Mouse (Mus musculus) CD4-positive helper T cell, adult 2 months (primary cell): Measurements from ENCODE around the gene Pcyt1b.
A peak's percentile ranks its signal among the peaks of the same experiment; 100 is the strongest.

ENCODE experiments used
- DNase-seq: peaks from one replicate; pipeline ENCODE4 v3.0.0-alpha.2; 2012; ENCODE audit warnings: low read depth, missing footprints, low spot score

The Pcyt1b gene

GRCm38 (mm10) chrX:93654218-93655002, at the start of gene Pcyt1b:
Gene Pcyt1b (plus strand): TSS chrX:93654863.
- DNase-seq, result no peak

DNA sequence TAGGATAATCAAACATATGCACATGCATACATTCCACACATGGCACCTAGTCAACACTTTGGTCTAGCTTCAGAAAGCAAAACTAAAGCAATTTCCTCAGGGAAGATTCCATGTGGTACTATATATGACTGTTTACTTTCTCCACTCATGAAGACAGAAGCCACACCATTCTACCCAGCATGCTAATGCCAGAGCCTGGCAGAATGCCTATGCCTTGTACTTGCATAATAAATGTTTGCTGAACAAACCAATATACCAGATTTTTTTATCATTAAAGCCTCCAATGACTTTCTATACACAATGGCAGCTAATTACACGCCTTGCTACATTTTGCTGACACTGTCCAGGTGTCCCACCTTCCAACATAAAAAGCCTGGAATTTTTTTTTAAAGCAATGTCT, 24.4 kb upstream of the Pcyt1b start:
- no peak for DNase-seq

DNA sequence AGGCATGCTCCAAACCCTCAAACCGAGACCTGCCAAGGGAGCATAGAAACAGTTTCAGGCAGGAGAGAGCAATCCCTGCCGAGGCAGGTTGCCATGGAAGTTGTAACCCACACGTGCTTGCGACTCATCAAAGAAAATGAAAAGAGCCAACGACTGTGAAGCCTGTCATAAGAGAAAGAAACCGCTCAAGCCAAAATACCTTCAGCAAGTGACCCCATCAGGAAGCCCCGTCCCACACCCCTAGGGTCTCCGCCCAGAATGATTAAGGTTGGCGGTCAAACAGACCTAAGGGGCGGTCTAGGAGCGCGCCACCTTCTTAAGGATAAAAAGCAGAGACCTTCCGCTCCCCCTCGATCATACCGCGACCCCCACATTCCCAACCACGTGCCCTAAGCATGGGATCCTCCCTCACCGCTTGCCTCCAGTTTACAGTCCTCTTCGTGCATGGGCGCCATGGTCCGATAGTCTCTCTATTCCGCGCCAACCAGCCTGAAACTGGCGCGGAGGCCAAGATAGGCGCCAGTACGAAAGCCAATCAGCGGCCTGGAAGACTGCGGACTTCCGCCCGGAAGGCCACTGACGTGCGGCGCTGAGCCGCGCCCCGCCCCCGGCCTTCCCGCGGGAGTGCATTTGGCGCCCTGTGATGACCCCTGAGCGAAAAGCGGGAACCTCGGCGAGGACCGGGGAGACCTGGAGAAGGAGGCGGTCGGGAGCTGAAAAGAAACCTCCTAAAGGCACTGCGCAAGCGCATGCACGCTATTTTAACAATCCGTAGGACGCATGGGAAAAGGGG, 22.8 kb upstream of the Pcyt1b start, which contains the start of gene Pola1:
Pola1 (minus strand) TSS at position 499 of the 793 bp plus-strand sequence.
- DNase-seq, result peak; percentile 82

GRCm38 (mm10) chrX:93634861-93635375, 19.7 kb upstream of the Pcyt1b start:
- DNase-seq, result no peak

GRCm38 (mm10) chrX:93643600-93643999, 11.1 kb upstream of the Pcyt1b start:
- DNase-seq, result no peak

DNA sequence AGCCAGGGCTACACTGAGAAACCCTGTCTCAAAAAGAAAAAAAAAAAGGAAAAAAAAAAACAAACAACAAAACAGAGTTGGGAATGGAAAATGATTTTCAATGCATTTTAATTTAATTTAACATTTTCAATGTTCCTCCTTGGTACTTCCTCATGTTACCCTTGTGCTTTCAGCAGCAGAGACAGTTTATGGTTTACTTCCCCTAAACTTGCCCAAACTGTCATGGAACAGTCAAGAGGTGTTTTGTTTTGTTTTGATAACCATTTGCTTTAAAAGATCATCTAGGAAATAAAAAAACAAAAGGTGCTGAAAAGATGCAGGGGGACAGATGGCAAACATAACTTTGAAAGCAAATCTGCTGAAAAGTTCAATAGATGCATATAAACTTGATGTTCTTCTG, 10.6 kb upstream of the Pcyt1b start:
- DNase-seq, result no peak

DNA sequence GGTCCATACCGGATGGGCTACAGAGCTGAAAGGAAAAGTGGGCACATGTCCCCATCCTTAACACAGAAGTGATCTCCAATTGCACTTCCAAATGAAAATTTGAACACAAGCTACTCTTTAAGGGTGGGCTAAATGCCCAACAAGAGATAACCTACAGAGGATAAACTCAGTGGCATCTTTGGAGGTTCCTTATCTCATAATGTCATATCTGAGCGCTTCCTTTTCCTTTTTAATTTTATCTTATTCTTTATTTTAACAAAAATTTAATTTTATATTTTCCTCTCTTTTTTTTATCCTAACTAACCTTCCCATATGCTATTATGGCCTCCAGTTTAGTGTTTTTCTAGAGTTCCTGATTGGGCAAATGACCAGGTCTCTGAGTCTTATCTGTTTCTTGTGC, 3.9 kb upstream of the Pcyt1b start:
- no peak for DNase-seq

GRCm38 (mm10) chrX:93655153-93655552, 490 bp downstream of the Pcyt1b start:
- DNase-seq, result no peak

DNA sequence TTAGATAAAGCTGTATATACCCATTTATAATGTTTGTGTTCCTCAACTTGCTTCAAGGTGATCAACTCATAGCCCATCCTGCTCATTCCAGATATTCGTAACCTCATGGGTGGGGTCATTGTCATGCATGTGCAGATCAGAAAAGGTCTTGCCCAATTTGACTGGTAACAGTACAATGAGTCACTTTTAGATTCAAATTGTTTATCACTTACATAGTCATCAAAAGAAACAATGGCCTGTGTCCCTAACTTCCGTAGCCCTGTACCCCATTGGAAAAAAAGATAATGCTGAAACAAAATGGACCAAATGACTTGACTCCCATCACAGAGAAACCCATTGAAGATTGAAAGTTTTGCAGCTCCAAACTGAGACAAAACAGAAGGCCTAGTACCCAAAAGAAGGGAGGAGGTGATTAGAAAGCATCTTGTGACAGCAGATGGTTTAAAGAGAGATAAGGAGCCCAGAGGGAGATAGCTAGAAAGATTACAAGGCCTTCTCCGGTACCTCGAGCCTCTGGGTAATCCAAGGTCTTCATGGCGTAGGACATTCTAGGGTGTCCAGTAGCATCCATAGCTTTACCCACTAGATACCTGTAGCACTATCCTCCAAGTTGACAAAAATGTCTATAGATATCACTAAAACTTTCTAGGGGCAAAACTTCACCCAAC, 9.4 kb downstream of the Pcyt1b start:
- DNase-seq, result no peak

DNA sequence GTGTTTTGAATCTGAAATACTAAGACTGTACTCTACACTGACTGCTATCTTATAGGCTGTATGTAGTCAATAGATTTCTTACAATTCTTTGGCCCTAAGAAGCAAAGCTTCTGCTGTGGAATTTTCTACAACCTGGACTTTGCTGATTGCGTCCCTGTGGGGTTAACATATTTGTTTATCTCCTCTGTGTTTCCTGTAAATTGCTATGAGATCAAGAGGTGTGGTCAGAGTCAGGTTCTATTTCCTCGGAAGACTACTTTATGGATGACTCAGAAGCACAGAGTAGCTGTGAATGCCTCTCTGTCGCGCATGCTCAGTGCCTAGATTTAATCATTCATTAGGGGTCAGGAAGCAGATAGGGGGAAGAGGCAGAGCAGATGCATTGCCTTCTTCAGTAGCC, 10.1 kb downstream of the Pcyt1b start:
- DNase-seq, result peak; percentile 6

DNA sequence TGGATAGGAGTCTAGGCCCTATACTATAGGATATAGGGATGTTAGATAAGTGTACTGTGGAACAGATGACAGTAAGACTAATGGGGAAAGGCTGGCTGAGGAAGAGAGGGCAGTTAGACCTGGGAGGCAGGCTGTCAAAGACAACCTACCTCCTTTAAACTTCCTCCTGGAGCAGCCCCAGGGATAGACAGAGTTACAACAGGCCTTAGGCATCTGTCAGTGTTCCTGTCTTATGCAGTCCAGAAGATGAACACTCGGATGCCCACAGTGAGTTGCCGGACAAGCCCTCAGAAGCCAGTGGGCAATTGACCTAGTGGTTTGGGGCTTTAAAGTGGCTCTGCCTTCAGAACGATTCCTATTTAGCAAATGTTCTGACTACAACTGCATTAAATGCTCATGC, 19.8 kb downstream of the Pcyt1b start:
- no peak for DNase-seq

- peak; percentile 69 for DNase-seq
Observed at GRCm38 (mm10) chrX:93674836-93675795, 20.5 kb downstream of the Pcyt1b start.

GRCm38 (mm10) chrX:93676228-93676627, 21.6 kb downstream of the Pcyt1b start:
- no peak for DNase-seq

DNA sequence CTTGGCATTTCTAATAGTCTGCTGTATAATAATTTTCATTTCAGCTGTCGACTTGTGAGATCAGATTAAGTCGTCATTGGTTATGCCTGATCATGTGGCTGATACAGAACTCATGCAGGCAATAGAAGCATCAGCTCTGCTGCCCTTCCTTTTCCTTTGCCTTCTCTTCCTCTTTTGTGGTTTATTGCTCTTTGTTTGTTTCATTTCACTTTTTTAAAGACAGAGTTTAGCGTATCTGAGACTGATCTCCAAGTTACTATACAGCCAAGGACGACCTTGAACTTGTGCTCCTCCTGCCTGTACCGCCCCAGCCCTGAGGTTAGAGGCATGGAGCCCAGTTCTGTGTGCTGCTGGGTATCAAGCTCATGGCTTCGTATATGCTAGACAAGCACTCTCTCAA, 34.6 kb downstream of the Pcyt1b start:
- DNase-seq, result peak; percentile 12

DNA sequence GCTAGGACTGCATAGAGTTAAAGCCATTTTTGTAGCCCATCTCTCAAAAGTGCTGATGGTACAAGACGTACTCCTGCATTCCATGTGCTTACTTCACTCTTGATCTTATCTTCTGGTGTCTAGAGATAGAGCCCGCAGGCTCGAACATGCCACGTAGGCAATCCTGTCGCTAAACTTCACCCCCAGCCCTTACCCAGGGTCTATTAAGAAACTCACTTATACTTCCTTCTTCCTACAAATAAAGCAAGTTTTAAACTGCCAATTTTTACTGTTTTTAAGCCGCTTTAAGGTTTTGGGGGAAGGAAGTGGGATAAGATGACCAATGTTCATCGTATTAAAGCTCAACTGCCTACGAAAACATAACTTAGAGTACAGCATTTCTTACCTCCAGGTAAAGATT, 36.0 kb downstream of the Pcyt1b start:
- no peak for DNase-seq

GRCm38 (mm10) chrX:93697596-93697995, 42.9 kb downstream of the Pcyt1b start:
- DNase-seq, result no peak

DNA sequence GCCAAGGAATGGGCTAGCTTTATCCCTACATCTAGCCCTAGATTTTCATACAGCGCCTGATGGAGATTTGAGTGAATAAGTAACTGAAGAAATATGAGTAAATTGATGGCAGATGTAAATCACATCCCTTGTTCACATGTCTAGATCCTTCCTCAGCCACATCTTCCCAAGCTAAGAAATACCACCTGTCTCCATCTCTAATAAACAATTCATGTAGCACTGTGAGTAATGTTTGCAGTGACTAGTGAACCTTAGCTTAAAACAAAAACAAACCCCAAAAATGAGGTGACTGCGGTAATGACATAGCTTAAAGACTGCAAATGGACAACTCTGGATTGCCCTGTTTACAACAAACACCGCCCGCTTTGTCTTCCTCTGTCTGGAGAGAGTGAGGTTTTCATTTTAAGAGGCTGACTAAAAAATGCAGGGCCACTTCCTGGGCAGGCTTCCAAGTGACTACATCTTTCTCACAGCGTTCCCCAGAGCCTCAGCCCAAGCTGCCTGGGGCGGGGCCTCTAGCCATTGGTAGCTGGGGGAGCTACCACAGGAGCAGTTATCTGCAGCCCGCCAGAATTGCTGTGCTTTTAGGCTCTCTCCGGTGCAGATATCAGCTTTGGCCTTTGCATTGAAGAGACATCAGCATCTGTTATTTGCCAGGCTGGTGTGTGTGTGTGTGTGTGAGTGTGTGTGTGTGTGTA, 46.0 kb downstream of the Pcyt1b start:
- peak; percentile 62 for DNase-seq

DNA sequence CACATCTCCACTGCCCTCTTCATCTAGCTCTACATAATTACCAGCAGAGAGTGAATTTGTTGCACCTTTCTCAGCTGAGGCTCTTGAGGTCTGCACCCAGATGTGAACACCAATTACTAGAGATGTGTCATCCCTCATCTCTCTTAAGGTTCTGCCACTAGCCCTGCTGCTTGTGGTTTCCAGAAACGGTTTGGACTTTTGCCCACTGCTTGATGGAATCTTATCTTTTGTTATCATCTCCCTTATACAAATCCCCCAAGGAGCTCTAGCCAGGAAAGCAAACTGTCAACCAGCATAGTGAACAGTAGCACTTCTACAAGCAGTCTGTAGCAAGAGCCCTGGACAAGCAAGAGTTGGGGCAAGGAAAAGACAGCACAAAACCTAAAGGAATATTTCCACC, 57.9 kb downstream of the Pcyt1b start:
- no peak for DNase-seq

- DNase-seq, result no peak
Observed at GRCm38 (mm10) chrX:93729529-93729928, 74.9 kb downstream of the Pcyt1b start.

- no peak for DNase-seq
Observed at GRCm38 (mm10) chrX:93730854-93731253, 76.2 kb downstream of the Pcyt1b start.
